Comparison of ENCODE assay signal across 8 mouse cellular contexts in the genomic region with DNA sequence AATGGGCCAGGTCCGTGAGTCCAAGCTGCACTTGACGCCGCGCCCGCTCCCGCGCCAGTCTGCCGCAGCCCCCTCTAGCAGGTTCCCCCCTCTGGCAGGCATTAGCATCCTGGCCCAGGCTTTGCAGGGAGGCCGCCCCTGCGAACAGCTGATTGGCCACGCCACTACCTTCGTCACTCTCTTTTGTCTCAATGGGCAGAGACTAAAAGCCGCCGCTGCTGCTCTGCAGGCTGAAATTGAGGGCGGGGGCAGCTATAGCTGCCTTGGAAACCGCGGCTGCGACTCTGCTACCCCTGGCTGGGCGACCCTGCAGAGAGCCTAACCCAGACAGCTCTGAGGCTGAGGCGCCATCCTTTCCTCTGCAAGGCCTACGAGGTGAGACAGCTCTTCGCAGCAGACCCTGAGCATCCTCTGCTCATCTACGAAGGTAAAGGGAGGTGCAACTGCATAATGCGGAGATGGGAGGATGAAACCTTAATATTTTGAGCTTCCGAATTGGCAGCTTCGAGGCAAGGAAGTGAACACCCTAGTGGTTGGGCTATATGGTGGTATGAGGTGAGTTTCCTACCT. TPM values are rescaled to one million over a fixed set of nuclear protein-coding genes. Genes with fewer than 3 reads are reported as not detected.
DNase-seq lines count a peak whose midpoint lies in the region; ATAC-seq lines count a peak whose summit lies in the region.

A gene (plus strand): TSS at position 178 of the 570 bp plus-strand sequence.

- peak; percentile 46 for DNase-seq in WW6 (ENCODE audit: low read depth, low spot score)
- DNase-seq in cerebellum, postnatal 36 days, result peak; percentile 81 to 82
- DNase-seq in gastrocnemius, postnatal 10 days, result peak; percentile 17
- peak; percentile 14 for DNase-seq in hindlimb bud, embryonic 11.5 days (ENCODE audit: extremely low spot score, low read depth, low spot score)
- DNase-seq in left cerebral cortex, adult 9 months (ENCODE audit: low spot score in 2 of 2), result peak; percentile 69 to 82
- peak; percentile 91 to 94 for DNase-seq in right cerebral cortex, postnatal 10 days (ENCODE audit: low spot score in 2 of 2)

- ATAC-seq in megakaryocyte, adult 5-6 weeks (ENCODE audit: poor library complexity, severe bottlenecking), result peak; percentile 84
- ATAC-seq in erythroblast, adult 5-6 weeks (replicated peaks; ENCODE audit: low FRiP score, poor library complexity, severe bottlenecking), result no peak

RNA-seq across cellular contexts. Expression of the gene that starts here (rescaled TPM):
- under 1 TPM; 0.49 to 0.68 TPM for total RNA-seq in gastrocnemius, postnatal 10 days (2021)
- total RNA-seq in megakaryocyte, adult 5-6 weeks (2015), result 0.29 and 0.46 TPM in 2 replicates
- total RNA-seq in megakaryocyte, adult 5-6 weeks (2017), result not detected in 2 replicates
- total RNA-seq in erythroblast, adult 5-6 weeks (2015; ENCODE audit: low replicate concordance), result 0.77 TPM in 1 of 2 replicates, not detected in the other
- total RNA-seq in erythroblast, adult 5-6 weeks (2017; ENCODE audit: low replicate concordance), result 0.28 TPM in 1 of 2 replicates, not detected in the other

Comparison
In these comparisons a context has a peak if more than half of its experiments do, and no peak if none do; other contexts are left out.
1. Peak in DNase-seq in gastrocnemius, postnatal 10 days; RNA of the gene not detected or under 1 TPM.
2. Peak in ATAC-seq in megakaryocyte, adult 5-6 weeks; RNA of the gene not detected or under 1 TPM.
3. DNase-seq: peak in every context shown above with its lines; median percentile 92 in right cerebral cortex, postnatal 10 days; 82 in cerebellum, postnatal 36 days; 76 in left cerebral cortex, adult 9 months; 46 in WW6; 17 in gastrocnemius, postnatal 10 days; 14 in hindlimb bud, embryonic 11.5 days.